Mouse (Mus musculus) kidney, postnatal 4 days (tissue): Measurements from ENCODE around the gene Pno1.
"Not testable (repeated sequence)": the region's sequence is repeated elsewhere in the genome, so short reads cannot be mapped to it uniquely, and the experiment has no call there.

Experiments
- DNase-seq, 2 experiments: peaks; one replicate each; pipeline ENCODE4 v3.0.0; 2021; ENCODE audit warnings: mixed read lengths in 2 of 2

Pno1 gene

DNA sequence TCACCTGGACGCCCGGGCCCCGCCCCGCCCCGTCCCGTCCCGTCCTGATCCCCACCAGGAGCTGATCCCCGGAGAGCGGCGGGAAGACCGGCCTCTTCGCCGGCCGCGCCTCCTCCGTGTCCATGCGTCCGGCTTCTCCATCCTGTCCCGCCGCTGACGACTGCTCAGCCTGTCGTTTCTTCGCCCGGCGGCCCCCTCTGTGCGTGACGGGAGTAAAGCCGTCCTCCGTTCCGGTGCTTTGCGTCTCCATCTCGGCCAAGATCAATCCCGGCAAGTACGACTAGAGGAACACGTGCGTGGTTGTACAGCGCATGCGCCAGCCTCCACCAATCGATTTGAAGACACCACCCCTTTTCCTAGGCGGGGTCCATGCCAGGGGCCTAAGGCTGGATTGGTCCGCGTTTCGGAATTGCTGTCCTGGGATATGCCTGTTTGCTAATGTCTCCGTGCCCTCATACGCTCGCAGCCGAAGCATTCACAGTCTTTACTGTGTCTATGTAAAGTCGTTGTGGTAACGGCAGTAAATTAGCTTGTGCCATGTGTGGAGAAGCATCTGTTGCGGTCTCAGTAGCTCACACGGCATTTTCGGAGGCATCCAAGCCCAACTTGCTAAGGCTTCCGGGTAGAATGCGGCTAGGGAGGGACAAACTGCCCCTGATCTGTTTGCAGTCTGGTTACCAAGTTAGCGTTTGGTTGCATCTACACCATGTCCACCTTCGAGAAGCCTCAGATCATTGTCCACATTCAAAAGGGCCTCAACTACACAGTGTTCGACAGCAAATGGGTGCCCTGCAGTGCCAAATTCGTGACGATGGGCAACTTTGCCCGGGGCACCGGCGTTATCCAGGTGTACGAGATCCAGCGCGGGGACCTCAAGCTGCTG is at the start of gene Pno1:
TSS of gene Pno1 (minus strand) at position 311 of the 883 bp plus-strand sequence.
- DNase-seq = peak; percentile 96 to 98

DNA sequence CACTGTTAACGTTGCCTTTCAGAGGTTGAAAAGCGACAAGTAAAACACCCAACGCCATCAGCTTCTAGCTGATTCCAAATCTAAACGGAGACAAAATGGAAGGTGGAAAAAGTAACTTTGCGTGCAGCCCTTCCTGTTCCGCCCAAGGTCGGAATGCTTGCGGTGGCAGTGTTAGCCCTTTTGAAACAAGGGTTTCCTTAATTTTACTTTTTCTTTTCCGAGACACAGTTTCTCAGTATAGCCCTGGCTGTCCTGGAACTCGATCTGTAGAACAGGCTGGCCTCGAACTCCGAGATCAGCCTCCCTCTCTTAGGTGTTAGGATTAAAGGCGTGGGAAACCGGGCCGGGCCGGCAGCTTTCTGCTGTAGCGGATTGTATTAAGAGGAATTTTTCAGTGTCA is 46.5 kb upstream of the Pno1 start:
- DNase-seq = peak; percentile 50 to 64

GRCm38 (mm10) chr11:17257443-17257842 is 46.1 kb upstream of the Pno1 start, which contains the start of gene C1d:
C1d (plus strand) TSS chr11:17257579.
- DNase-seq = peak; percentile 98 to 99

DNA sequence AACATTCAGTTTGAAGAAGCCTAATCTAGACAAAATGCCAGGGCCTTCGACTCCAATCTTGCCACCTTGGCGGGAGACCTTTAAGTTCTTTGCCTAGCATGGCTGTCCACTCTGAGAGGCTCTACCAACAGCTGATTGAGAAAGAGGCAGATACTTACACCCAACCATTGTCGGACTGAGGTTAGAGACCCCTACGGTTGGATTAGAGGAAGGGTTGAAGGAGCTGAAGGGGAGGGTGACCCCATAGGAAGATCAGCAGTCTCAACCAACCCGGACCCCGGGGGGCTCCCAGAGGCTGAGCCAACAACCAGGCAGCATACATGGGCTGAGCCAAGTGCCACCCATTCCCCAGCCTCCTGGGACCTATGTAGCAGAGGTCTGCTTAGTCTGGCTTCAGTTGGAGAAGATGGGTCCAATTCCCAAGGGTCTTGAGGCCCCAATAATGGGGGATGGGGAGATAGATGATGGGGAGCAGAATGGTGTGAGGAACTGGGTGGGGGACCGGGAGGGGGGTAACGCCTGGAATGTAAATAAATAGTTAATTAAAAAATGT is 45.5 kb upstream of the Pno1 start:
- DNase-seq = peak; percentile 9 to 27

DNA sequence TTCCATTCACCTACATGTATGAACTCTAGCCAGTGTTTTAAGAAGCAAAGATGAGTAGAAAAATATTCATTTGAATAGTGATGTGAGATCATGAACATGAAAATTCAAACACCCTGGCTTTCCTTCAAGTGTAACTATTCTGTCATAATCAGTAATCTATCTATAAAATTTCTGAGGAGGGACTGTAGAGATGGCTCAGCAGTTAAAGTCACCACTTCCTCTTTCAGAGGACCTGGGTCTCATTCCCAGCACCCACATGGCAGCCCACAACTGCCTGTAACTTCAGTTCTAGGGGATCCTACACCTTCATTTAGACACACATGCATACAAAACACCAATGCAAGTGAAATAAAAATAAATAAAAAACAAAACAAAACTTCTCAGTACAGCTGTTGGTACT is 37.3 kb upstream of the Pno1 start:
- DNase-seq = no peak

GRCm38 (mm10) chr11:17238598-17238997 is 27.2 kb upstream of the Pno1 start:
- not testable (repeated sequence) for DNase-seq

DNA sequence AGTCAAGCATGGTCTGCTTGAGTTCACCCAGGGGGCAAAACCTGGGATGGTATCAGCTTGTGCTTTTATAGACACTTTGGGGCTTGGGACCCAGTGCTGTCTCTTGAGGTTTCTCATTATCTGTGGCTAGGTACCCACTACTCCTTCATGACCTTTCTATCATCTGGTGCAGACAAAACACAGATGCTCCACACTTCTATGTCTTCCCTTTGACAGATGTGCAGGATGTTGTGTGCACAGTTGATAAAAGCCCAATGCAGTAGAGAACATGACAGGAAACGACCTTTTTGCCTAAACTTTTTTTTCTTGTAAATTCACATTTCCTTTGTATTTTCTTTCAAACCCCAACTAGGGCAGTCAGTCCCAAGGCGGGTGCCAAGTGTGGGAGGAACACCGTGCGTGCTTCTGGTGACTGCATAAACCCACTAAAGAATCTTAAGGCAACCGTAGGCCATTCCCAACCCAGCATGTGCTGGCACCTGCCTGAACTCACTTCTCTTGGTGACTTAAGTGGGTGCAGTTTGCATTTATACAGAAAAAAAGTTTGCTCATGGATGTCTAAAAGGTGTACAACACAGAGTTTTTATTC is 25.2 kb upstream of the Pno1 start:
- DNase-seq = no peak

- no peak for DNase-seq
Measured at GRCm38 (mm10) chr11:17232792-17233191, 21.4 kb upstream of the Pno1 start.

- DNase-seq = no peak
Measured at GRCm38 (mm10) chr11:17221126-17221525, 9.8 kb upstream of the Pno1 start.

- DNase-seq = no peak
Measured at GRCm38 (mm10) chr11:17215475-17215874, 4.1 kb upstream of the Pno1 start.

DNA sequence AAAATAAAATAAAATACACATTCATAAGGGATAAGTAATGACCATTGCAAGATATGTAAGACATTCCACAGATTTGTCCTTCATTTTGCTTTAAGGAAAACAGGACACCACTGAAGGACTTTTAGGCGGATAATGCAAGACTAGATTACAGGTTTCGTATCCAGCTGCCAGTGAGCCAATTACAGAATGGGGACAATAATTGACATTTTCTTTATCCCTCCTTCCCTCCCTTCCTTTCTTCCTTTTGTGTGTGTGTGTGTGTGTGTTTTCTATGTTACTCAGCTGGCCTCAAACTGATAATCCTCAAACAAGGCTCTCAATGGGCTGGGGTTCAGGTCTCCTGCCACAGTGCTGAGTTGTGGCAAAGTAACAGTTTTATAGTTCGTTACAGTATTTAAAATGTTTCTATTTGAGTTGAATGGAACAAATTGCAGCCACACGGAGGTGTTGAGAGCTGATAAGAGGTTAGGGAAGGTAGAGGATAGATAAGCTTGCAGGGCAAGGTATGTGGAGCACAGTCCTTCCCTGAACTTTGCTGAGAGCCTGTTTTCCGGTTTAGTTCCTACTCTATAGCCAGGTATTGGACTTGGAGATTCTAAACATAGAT is 1.6 kb upstream of the Pno1 start:
- DNase-seq = no peak

DNA sequence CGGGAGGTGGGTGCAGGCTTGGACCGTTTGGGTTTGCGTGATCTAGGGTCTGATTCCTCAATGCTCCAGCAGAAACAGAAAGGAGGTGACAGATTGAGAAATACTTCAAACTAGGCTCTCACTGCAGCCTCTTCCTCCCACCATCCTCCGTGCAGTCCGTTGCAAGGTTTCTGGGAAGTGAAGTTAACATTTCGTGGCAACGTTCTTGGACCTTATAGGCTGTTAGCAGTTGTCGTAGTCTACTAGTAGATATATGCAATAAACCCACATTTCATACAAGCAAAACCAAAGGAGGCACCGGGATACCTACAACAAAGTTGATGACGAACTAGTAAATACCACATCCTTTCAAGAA is 750 bp upstream of the Pno1 start:
- DNase-seq = no peak

GRCm38 (mm10) chr11:17202481-17202880 is 8.9 kb downstream of the Pno1 start:
- DNase-seq = no peak

DNA sequence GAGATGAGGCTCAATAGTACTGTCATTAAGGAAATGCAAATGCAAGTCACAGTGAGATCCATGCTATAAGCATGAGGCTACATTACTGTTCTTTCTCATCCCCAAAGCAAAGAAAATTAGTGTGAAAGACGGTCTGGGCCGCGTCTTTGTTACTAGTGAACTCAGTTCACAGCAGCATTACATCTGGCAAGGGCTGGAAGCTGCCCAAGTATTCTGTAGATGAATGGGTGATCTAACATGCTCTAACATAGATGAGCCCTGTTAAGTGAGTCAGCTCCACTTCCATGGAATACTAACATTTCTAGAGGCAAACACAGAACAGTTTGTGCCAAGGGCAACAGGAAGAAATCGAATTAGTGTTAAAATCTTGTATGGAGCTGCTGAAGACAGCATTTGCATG is 10.4 kb downstream of the Pno1 start:
- no peak for DNase-seq

- DNase-seq = no peak
Measured at GRCm38 (mm10) chr11:17199840-17200501, 11.4 kb downstream of the Pno1 start.

DNA sequence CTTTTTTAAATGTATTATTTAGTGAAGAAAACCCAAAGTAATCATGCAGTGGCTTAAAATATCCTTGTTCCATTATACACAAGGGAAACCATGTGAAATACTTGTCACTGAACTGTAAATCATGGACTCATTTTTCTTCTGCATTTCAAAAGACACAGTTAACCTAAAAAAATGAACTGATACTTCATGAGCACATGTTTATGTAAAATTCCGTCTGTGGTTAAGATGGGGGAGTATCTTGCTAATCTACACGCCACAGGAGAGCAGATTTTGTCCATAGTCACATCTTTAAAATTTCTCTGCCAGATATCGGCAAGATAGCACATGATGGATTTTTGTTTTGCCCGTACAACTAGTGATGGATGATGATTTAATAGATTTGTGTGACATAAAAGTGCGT is 12.2 kb downstream of the Pno1 start:
- DNase-seq = no peak

DNA sequence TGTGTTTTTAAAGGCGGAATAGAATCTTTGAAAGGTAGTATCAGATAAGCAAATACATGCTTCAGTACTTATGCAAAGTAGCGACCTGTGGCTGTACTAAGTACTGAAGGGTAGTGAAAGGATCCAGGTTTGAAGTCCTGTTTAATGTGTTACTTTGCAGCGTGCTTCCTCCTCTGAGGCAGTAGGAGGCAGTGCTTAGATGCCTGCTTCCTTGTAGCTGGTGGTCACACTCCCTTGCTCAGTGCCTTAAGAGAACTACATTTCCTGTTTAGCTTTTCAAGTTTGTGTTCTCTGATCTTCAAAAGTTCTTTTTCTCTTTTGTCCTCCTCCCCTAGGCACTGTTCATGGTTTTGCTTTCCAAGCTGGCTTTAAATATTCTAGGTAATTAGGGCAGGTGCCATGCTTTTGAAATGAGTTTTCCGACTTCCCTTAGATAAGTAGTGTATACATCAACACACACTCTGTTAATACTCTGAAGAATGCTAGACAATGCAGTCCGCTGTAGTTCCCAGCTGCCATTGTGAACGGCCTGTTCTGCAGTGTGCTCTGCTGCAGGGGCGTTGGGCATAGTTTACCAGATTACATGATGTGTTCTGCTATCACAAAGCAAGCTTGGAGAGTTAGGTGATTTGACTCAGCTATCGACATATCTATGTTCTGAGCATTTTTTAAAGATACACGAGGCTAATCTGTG is 19.1 kb downstream of the Pno1 start:
- DNase-seq = no peak

GRCm38 (mm10) chr11:17188786-17189185 is 22.6 kb downstream of the Pno1 start:
- DNase-seq = no peak

DNA sequence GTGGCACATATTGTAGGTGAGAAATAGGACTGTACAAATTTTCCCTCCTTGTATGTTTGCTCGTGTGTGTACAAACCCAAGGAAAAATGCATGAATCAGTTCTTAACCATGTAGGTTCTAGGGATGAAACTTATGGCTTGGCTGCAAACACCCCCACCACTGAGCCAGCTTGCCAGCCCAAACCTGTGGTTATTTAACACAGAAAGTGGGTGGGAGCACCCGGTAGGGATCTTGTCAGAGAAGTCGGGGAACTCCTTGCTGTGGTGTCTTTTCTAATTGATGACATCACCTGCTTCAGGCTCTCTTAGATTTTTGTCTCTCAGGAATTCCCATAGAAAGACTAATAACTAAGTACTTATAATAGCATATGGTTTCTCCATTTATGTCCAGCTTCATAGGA is 23.7 kb downstream of the Pno1 start:
- no peak for DNase-seq

- DNase-seq = no peak
Measured at GRCm38 (mm10) chr11:17183165-17183564, 28.2 kb downstream of the Pno1 start.

GRCm38 (mm10) chr11:17181807-17182206 is 29.6 kb downstream of the Pno1 start, which contains the start of gene Wdr92:
Wdr92 (plus strand) TSS chr11:17182107.
- DNase-seq = no peak

DNA sequence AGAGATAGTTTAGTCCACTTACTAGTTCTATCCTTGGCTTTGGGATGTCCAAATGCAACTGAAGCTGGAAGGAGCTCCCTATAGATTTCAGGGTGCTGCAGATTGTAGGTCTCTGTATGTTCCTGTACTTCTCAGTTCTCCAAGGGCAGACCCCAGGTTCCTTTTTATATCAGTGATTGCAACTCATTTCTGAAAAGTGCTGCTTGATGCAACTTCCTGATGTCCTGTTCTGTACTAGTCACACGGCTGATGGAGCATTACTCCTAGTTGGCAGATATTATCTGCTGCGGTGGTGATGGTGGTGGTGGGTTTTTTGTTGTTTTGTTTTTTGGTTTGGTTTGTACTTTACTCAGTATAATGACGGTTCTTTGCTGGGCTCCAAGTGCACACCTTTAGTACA is 30.6 kb downstream of the Pno1 start:
- DNase-seq = no peak
